Mouse (Mus musculus) gastrocnemius, postnatal 4 days (tissue): ENCODE measurements around the gene Psg23. TPM values are rescaled to one million over a fixed set of nuclear protein-coding genes. Genes with fewer than 3 reads are reported as not detected.
"Not testable (repeated sequence)": the region's sequence is repeated elsewhere in the genome, so short reads cannot be mapped to it uniquely, and the experiment has no call there.

Experiments
- DNase-seq, 2 experiments: peaks; one replicate each; pipeline ENCODE4 v3.0.0; 2021 to 2022; ENCODE audit warnings: low spot score in 2 of 2, mixed read lengths in 2 of 2
- long read RNA-seq, 2 experiments: library from polyadenylated mRNA; stranded (forward); transcript quantifications; one replicate each; pipeline ENCODE4 v2.0.0; 2021
- total RNA-seq, 2 experiments: library from RNA; stranded (reverse); gene quantifications; 2 replicates each; pipeline ENCODE4 v1.2.3; 2021

Psg23 gene
- not detected for total RNA-seq
- long read RNA-seq, experiment 1: 0 reads
- long read RNA-seq, experiment 2: 0 reads

GRCm38 (mm10) chr7:18616401-18616800, at the start of gene Psg23:
TSS of gene Psg23 (minus strand) at chr7:18616501.
- not testable (repeated sequence) for DNase-seq

- not testable (repeated sequence) for DNase-seq
Observed at GRCm38 (mm10) chr7:18656625-18657024, 40.3 kb upstream of the Psg23 start, which contains the start of gene Psg21. TSS of gene Psg21 (minus strand) at chr7:18656725.

GRCm38 (mm10) chr7:18626921-18627320, 10.6 kb upstream of the Psg23 start:
- not testable (repeated sequence) for DNase-seq

- no peak for DNase-seq
Observed at GRCm38 (mm10) chr7:18567205-18567604, 49.1 kb downstream of the Psg23 start, which contains the start of gene Psg27. TSS of gene Psg27 (minus strand) at chr7:18567305.

- no peak for DNase-seq
Observed at GRCm38 (mm10) chr7:18559850-18560249, 56.5 kb downstream of the Psg23 start.

Other genes with a start within 250 kb of the Psg23 start
- not detected for gene Psg28, start 184.5 kb downstream of the Psg23 start, total RNA-seq
- not detected for gene Psg26, start 132.3 kb downstream of the Psg23 start, total RNA-seq
- gene Psg25, start 84.2 kb downstream of the Psg23 start, total RNA-seq: not detected
- not detected for gene Psg27, start 49.2 kb downstream of the Psg23 start, total RNA-seq
- gene Psg21, start 40.2 kb upstream of the Psg23 start, total RNA-seq: not detected
- gene Psg20, start 69.7 kb upstream of the Psg23 start, total RNA-seq: not detected
- not detected for gene Psg22, start 101.6 kb upstream of the Psg23 start, total RNA-seq
- not detected for gene Psg19, start 182.0 kb upstream of the Psg23 start, total RNA-seq
- gene Psg17, start 205.1 kb upstream of the Psg23 start, total RNA-seq: not detected
- 1 to 10 TPM; 4.3 to 4.6 TPM for gene Mill2, start 223.5 kb upstream of the Psg23 start, total RNA-seq